Mouse (Mus musculus) fat pad, adult 2 months (tissue): Measurements from ENCODE around the gene Odf3.

ENCODE experiments used
- DNase-seq: peaks from one replicate; pipeline ENCODE4 v3.0.0-alpha.2; 2011; ENCODE audit warnings: low read depth, low spot score; ENCODE audit errors: extremely low read depth

Gene Odf3

GRCm38 (mm10) chr7:140843806-140844205 is 3.8 kb upstream of the Odf3 start:
- DNase-seq = no peak

GRCm38 (mm10) chr7:140844905-140845665 is 2.5 kb upstream of the Odf3 start, which contains the start of gene Scgb1c1:
TSS of gene Scgb1c1 (plus strand) at chr7:140845547.
- no peak for DNase-seq

- DNase-seq = no peak
Observed at GRCm38 (mm10) chr7:140845683-140846082, 1.9 kb upstream of the Odf3 start.

GRCm38 (mm10) chr7:140846676-140847075 is 929 bp upstream of the Odf3 start:
- no peak for DNase-seq

- no peak for DNase-seq
Observed at GRCm38 (mm10) chr7:140848591-140848990, 986 bp downstream of the Odf3 start.

- no peak for DNase-seq
Observed at GRCm38 (mm10) chr7:140851916-140852315, 4.3 kb downstream of the Odf3 start.

- DNase-seq = no peak
Observed at GRCm38 (mm10) chr7:140853386-140853785, 5.8 kb downstream of the Odf3 start.

- no peak for DNase-seq
Observed at GRCm38 (mm10) chr7:140854483-140854882, 6.9 kb downstream of the Odf3 start.

- DNase-seq = no peak
Observed at GRCm38 (mm10) chr7:140855181-140855580, 7.6 kb downstream of the Odf3 start.

- DNase-seq = peak; percentile 88
Observed at GRCm38 (mm10) chr7:140855860-140856784, 8.5 kb downstream of the Odf3 start, which contains the start of gene Gm45785. TSS of gene Gm45785 (minus strand) at chr7:140856331.

- DNase-seq = no peak
Observed at GRCm38 (mm10) chr7:140856785-140857549, 9.4 kb downstream of the Odf3 start, which contains the start of gene Ric8a. TSS of gene Ric8a (plus strand) at chr7:140856957.

GRCm38 (mm10) chr7:140857550-140858505 is 10.2 kb downstream of the Odf3 start, which contains the start of gene Bet1l:
TSS of gene Bet1l (minus strand) at chr7:140857577.
- DNase-seq = no peak

GRCm38 (mm10) chr7:140858746-140859145 is 11.1 kb downstream of the Odf3 start:
- DNase-seq = no peak

- no peak for DNase-seq
Observed at GRCm38 (mm10) chr7:140859997-140860396, 12.4 kb downstream of the Odf3 start.

GRCm38 (mm10) chr7:140860728-140861127 is 13.1 kb downstream of the Odf3 start:
- no peak for DNase-seq

- DNase-seq = no peak
Observed at GRCm38 (mm10) chr7:140864761-140865160, 17.2 kb downstream of the Odf3 start.

GRCm38 (mm10) chr7:140874224-140874623 is 26.6 kb downstream of the Odf3 start:
- DNase-seq = no peak

- no peak for DNase-seq
Observed at GRCm38 (mm10) chr7:140877364-140877763, 29.8 kb downstream of the Odf3 start.

- no peak for DNase-seq
Observed at GRCm38 (mm10) chr7:140879355-140879754, 31.8 kb downstream of the Odf3 start.

- DNase-seq = no peak
Observed at GRCm38 (mm10) chr7:140880419-140880818, 32.8 kb downstream of the Odf3 start.
